Mouse (Mus musculus) frontal cortex, postnatal 10 days (tissue): ENCODE data around the gene Vmn1r135.
"Not testable (repeated sequence)": the region's sequence is repeated elsewhere in the genome, so short reads cannot be mapped to it uniquely, and the experiment has no call there.

Source experiments
- DNase-seq, 2 experiments: peaks; one replicate each; pipeline ENCODE4 v3.0.0; 2022; ENCODE audit warnings: low spot score in 2 of 2, mixed read lengths in 1 of 2

The Vmn1r135 gene

DNA sequence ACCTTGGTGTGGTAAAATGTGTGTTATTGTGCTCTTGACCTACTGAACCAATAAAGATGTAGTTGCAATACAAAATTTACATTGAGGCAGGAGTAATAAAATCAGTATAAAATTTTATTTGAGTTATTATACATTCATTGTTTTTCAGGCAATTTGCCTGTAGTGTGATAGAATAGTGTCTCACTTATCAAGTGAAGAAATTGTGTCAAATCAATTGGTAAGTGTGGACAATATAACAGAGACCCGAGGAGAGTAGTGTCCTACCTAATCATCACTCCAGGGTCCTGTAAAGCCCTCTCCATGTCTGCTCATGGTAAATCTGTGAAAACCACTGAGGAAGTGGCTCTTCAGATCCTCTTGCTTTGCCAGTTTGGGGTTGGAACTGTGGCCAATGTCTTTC, at the start of gene Vmn1r135:
Vmn1r135 (plus strand) TSS at position 301 of the 400 bp plus-strand sequence.
- DNase-seq, result not testable (repeated sequence)

DNA sequence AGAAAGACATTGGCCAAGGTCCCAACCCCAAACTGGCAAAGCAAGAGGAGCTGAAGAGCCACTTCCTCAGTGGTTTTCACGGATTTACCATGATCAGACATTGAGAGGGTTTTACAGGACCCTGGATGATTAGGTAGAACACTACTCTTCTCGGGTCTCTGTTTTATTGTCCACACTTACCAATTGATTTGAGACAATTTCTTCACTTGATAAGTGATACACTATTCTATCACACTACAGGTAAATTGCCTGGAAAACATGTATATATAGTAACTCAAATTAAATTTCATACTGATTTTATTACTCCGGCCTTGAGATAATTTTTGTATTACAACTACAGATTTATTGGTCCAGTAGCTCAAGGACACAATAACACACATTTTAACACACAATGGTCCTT, 35.5 kb upstream of the Vmn1r135 start, which contains the start of gene Gm4177:
Gm4177 (minus strand) TSS at position 101 of the 400 bp plus-strand sequence.
- DNase-seq, result not testable (repeated sequence)

DNA sequence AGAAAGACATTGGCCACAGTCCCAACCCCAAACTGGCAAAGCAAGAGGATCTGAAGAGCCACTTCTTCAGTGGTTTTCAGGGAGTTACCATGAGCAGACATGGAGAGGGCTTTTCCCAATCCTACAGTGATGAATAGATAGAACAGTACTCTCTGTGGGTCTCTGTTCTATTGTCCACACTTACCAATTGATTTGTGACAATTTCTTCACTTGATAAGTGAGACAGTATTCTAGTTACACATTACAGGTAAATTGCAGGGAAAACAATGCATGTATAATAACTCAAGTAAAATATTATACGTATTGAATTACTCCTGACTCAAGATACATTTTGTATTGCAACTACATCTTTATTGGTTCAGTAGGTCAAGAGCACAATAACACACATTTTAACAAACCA, 12.0 kb downstream of the Vmn1r135 start, which contains the start of gene Gm5725:
Gm5725 (minus strand) TSS at position 101 of the 400 bp plus-strand sequence.
- not testable (repeated sequence) for DNase-seq
